Mouse (Mus musculus): Measurements from ENCODE around the gene Prc1. TPM values are rescaled to one million over a fixed set of nuclear protein-coding genes. Genes with fewer than 3 reads are reported as not detected.
"Not testable (repeated sequence)": the region's sequence is repeated elsewhere in the genome, so short reads cannot be mapped to it uniquely, and the experiment has no call there.

The Prc1 gene
- total RNA-seq, 2 experiments from 2014 or later = 151 to 210 TPM

DNA sequence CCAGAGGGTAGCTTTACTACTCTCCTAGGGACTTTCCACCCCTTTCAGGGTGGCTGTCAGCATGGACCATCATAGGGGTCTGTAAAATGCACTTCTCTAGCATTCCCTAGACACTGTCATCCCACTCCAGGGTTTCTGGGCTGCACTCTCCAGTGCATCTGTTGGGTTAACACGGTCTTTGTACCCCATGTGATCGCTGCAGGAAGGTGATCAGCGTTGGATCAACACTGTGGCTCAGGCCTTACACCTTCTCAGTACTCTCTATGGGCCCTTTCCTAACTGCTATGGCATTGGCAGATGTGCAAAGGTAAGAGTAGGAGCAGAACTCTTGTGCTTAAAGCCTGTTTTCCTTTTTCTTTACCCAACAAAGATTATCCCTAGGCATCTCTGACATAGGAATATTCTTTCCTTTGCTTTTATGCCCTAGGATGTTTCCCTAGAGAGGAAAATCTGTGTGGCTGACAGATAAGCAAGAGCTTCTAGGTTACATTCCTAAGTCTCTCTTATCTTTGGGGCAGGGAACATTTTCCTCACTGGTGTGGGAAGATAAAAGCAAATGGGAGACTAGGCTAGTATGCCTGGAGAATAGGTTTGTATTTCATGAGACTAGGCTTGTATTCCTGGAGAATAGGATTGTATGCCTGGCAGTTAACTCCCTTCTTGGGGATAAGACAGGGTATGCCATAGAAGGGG lies 10.9 kb upstream of the Prc1 start:
- no peak for ATAC-seq (ENCODE audit: poor library complexity, severe bottlenecking)

DNA sequence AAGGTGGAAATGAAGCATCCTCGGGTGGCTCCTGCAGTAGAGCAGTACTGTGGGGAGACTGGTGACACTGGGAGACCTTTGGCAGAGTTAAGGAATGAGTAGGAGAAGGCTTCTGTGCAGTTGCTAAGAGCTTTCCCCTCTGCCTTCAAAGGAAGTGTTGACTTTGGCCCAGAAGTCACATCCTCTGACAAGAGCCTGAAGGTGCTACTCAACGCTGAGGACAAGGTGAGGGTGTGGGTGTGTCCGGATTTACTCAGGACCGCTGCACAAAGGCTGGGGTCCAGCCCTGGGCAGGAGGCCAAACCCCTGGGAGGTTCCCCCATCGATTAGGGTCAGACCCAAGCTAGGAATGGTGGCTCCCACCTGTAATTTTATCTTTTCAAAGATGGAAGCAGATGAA lies 9.9 kb upstream of the Prc1 start:
- ATAC-seq (ENCODE audit: poor library complexity, severe bottlenecking) = no peak

DNA sequence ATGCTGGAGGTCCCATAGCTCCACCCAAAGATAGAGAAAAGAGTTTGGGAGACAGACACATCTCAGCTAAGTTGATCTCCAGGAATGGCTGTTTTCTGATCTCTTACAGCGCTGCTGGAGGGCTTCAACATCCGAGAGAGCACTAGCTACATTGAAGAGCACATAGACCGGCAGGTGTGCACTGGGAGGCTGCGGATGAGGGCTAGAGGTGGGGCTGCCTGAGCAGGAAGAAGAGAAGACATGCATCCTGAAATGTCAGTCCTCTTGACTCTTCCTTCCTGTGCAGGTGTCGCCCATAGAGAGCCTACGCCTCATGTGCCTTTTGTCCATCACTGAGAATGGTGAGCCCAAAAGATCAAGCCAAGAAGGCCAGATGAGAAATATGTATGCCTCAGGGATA lies 8.5 kb upstream of the Prc1 start:
- no peak for ATAC-seq (ENCODE audit: poor library complexity, severe bottlenecking)

DNA sequence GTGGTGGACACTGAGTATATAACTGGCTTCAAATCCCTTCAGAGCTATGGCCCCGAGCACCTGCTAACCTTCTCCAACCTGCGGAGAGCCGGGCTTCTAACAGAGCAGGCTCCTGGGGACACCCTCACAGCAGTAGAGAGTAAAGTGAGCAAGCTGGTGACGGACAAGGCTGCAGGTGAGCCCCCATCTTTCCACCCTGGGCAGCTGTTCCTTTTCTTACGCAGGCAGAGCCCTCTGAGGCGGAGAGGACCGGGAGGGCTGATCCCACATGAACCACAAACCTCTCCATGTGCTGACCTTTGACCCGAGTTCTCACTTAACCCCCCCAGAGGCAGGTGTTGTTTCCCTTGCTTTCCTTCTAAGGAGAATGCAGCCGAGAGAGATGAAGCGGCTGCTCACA lies 6.5 kb upstream of the Prc1 start:
- ATAC-seq (ENCODE audit: poor library complexity, severe bottlenecking) = no peak

DNA sequence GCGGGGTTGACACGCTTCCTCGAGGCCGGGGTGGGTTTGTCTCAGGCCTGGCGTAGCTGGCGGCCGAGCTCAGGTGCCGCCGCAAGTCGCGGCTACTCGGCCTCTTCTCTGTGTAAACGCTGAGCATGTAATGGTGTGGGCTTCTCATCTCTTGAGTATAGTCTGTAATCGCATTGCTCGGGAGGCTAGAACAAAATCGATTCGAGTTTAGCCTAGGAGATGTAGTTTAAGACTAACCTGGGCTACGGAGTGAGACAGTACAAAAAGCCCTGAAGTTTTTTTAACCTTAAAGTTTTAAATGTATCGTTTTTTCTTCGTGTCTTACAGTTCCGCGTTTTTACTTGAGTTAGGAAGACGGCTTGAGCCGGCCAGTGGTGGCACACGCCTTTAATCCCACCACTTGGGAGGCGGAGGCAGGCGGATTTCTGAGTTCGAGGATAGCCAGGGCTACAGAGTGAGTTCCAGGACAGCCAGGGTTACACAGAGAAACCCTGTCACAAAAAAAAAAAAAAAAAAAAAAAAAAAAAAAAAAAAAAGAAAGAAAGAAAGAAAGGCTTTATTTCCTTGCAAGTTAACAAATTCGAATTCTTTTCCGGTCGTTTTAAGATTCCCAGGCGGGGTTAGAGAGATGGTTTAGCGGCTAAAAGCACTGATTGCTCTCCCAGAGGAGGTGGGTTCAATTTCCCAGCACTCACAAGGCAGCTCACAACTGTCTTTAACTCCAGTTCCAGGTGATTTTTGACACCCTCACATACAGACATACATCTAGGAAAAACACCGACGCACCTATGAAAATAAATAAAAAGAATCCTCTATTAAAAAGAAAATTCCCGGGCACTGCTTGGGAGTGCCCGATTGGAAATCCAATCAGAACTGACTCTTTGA lies 756 bp downstream of the Prc1 start:
- peak; percentile 38 for ATAC-seq (ENCODE audit: poor library complexity, severe bottlenecking)

DNA sequence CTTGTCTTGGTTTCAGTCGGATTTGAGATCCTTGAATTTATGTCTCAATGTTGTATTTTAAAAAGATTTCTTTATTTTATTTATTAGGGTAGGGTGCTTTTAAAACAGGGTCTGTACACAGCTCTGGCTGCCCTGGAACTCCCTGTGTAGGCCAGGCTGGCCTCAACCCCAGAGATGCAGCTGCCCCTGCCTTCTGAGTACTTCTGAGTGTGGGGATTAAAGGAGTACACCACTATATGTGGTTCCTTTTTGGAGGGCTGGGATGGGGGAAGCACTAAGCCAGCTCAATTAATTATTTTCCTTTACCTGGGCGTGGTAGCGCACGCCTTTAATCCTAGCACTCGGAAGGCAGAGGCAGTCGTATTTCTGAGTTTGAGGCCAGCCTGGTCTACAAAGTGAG lies 2.2 kb downstream of the Prc1 start:
- no peak for ATAC-seq (ENCODE audit: poor library complexity, severe bottlenecking)

DNA sequence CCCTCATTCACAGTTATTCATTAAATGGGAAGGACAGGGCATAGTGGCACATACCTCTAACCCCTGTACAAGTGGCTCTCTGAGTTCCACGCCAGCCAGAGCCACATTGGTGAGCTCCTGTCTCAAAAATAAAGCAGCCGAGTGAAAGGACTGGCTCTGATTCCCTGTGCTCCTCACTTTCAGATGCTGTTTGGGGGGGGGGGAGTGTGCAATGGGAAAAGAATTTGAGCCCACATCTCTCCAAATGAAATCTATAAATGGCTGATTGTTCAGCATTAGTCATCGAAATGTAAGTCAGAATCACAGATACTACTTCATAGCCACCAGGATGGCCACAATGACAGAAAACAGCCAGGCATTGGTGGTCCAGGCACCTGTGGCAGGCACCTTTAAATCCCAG lies 2.8 kb downstream of the Prc1 start:
- ATAC-seq (ENCODE audit: poor library complexity, severe bottlenecking) = no peak

DNA sequence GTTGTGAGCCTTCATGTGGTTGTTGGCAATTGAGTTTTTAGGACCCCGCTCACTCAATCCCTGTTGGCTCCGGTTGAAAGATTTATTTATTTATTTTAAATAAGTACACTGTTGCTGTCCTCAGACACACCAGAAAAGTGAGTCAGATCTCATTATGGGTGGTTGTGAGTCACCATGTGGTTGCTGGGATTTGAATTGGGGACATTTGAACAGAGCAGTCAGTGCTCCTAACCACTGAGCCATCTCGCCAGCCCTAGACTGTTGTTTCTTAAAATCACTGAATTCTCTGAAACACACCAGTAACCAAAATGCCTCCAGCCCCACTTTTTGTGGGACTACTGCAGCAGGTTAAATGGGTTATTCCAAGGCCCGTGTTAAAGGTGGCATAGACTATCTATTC lies 4.5 kb downstream of the Prc1 start:
- ATAC-seq (ENCODE audit: poor library complexity, severe bottlenecking) = no peak

DNA sequence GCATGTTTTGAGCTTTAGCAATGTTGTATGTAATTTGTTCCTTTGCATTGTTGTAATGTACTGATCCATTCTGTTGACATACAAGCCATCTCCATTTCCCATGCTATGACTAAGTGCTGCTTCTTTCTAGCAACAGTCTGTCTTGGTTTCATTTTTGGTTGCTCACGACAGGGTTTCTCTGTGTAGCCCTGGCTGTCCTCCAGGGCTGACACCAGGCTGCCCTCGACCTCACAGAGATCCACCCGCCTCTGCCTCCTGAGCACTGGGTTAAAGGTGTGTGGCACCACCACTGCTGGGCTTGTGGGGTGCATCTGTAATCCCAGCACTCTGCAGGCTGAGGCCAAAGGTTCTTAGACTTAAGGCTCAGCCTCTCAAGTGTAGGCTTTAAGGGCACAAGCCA lies 5.3 kb downstream of the Prc1 start:
- no peak for ATAC-seq (ENCODE audit: poor library complexity, severe bottlenecking)

DNA sequence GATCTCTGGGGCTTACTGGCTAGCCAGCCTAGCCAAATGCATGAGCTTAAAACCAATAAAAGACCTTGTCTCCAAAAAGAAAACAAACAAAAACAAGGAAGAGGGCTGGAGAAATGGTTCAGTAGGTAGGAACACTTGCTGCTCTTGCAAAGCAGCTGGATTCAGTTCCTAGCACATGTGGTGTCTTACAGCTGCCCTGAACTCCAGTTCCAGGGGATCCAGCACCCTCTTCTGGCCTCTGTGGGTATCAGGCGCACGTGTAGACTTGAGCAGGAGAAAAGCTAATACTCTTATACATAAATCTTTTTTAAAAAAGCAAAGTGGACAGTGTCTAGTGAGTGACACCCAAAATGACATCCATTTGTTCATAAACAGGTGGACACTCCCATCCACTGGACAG lies 7.3 kb downstream of the Prc1 start:
- ATAC-seq (ENCODE audit: poor library complexity, severe bottlenecking) = no peak

DNA sequence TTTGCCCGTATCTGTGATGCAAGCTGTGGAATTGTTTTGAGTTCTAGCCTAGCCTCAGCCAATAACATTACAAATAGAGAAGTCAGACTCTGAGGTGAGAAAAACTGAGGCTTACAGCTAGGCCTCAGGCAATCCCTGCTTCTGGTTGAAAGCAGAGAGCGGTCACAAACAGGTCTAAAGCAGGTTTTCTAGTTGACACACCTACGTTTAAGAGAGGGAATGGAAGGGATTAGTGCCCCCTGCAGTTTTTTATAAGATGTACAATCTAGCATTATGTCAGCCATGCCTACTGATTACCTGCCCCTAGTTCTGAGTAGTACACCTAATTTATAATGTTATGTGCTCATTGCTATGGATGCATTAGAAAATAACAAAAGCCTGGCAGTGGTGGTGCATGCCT lies 13.5 kb downstream of the Prc1 start:
- no peak for ATAC-seq (ENCODE audit: poor library complexity, severe bottlenecking)

DNA sequence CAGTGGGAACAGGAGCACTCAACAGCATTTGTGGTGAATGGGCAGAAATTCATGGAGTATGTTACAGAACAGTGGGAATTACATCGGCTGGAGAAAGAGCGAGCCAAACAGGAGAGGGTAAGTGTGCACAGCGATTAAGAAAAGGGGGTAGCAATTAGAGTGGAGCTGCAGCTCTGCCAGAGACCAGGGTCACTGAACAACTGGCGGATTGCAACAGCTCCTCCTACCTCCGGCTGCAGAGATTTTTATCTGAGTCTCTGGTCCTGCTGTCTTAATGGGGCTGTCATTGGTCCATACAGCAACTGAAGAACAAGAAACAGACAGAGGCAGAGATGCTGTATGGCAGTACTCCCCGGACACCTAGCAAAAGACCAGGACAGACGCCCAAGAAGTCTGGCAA lies 16.5 kb downstream of the Prc1 start:
- no peak for ATAC-seq (ENCODE audit: poor library complexity, severe bottlenecking)

DNA sequence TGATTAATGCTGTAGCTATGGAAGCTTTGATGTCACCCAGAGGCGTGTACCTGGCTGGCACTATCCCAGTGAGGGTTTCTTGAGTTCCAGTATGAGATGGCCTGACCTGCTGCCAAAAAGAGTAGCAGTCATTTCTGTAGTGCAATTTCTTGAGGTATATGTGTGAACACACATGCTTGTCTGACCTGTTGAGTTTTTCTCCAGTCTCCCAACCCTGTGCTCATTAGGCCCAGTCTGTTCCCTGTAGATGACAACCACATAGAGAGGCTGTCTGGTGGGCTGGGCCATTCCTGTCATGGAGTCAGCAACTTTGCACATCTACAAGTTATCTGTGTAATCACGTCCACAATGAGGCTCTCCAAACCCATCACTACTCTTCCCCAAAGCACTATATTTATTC lies 21.5 kb downstream of the Prc1 start:
- no peak for ATAC-seq (ENCODE audit: poor library complexity, severe bottlenecking)

DNA sequence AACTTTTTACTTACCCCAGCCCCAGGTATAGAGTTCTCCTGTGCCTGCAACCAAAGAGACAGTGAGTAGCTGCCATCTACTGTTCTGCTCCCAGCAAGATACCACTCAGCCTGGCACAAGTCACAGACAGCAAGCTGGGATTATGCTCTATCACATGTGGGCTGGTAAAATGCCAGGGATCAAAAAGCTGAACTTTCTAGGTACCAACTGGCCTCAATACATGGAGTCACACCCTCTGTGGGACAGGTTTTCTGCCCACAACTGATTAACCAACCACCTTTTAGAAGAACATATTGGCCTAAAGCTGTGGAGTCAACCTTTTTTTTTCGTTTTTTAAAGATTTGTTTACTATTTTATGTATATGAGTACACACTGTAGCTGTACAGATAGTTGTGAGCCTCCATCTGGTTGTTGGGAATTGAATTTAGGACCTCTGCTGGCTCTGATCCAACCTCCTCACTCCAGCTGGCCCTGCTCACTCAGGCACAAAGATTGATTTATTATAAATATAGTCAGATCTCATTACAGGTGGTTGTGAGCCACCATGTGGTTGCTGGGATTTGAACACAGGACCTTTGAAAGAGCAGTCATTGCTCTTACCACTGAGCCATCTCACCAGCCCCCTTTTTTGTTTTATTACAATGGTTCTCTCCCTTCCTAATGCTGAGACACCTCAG lies 23.3 kb downstream of the Prc1 start:
- ATAC-seq (ENCODE audit: poor library complexity, severe bottlenecking) = no peak

DNA sequence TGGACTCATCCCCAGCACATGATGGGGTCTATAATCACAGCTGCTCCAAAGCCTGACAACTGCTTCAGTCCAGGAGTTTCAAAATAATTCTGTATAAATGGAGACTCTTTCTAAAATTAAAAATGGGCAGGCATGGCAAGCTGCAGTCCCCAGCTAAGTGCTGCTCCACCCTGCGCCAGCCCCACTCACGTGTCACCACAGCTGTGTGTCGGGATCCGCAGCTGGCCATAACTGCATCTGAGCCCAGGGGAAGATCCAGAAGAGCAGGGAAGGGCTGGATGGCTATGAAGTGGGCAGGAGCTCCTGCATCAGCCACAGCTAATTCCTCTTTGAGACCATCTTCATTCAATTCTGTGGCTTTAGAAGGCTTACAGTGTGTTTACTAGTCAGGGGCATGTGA lies 24.4 kb downstream of the Prc1 start:
- no peak for ATAC-seq (ENCODE audit: poor library complexity, severe bottlenecking)

DNA sequence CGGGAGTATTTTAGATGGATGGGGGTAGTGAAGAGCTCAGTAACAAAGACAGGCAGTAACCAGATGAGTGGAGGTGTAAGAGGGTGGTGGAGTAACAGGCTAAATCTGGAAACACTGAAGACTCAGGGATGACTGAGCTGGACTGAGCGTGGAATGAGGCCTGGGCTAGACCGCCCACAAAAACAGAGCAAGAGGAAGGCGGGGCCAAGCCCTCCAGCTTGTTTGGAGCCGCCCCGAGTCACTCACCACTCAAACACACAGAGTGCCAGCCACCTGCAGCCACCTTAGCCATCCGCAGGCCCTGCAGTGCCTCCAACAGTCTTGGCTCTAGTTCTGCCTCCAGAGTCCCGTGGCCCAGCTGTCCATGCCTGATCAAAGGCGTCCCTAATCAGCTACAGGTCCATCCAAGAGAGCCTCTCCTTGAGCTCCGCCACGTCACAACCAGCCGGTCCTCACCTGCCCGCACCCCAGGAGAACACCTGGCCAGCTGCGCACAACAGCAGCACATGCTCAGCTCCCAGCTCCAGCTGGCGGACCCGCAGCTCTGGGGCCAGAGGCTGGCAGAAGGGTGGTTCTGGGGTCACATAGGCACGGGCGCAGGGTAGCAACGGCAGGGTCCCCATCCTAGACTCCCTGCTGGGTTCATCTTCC lies 25.7 kb downstream of the Prc1 start:
- ATAC-seq (ENCODE audit: poor library complexity, severe bottlenecking) = no peak

DNA sequence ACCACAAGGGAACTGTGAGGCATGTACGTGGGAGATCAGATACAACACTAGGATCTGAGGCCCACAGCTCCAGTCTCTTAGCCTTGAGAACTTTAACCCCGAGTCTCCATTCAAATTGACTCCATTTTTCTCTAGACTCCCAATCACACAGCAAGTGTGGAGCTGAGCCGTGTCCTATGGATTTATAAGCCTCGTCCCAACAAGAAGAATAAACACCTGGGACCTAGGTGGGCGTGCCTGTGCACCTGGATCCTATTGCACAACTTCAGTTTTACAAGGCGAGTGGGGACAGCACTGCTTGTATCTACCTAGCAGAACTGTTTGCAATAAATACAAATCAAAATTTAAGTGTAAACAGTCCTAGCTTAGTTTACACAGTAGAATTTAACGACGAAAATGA lies 29.1 kb downstream of the Prc1 start:
- ATAC-seq (ENCODE audit: poor library complexity, severe bottlenecking) = no peak

DNA sequence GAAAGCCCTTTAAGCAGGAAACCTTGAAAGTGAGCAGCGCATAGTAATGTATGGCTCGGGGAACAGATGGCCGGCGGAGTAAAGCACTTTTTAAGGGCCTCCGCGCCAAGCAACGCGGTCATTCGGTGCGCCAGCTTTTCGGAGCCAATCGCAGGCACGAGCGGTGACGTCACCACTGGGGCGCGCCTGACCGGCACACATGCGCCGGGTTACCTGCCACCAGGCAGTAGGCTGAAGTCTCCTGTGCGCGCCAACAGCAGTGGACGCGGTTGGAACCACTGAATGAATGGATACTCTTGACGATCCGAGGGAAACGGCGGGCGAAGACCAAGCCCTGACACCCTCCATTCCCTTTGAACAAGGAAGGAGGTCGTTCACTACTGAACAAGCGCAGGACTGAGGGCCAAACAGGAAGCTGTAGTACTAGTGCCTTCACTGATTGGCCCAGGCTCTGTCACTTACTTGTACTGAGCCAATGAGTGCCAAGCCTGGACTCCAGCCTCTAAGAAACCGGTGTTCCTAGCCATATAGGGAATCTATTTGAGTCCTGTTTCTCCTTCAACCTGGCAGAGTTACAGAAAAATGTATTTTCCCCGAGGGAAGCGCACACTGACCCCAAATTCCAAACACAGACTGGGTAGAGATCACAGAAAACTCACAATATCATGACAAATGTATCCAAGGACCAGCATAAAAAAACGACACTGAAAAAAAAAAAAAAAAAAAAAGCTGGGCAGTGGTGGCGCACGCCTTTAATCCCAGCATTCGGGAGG lies 30.0 kb downstream of the Prc1 start, which contains the start of gene Rccd1:
Rccd1 (minus strand) TSS at position 412 of the 773 bp plus-strand sequence.
- ATAC-seq (ENCODE audit: poor library complexity, severe bottlenecking) = peak; percentile 97

DNA sequence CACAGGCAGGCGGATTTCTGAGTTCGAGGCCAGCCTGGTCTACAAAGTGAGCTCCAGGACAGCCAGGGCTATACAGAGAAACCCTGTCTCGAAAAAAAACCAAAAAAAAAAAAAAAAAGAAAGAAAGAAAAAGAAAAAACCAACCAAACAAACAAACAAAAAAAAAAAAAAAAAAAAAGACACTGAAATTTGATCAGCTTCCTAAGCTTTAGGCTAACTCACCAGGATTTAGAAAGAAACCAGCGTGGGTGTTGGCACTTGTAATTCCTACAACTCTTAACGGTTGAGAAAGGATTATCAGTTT lies 30.5 kb downstream of the Prc1 start:
- ATAC-seq (ENCODE audit: poor library complexity, severe bottlenecking) = not testable (repeated sequence)

DNA sequence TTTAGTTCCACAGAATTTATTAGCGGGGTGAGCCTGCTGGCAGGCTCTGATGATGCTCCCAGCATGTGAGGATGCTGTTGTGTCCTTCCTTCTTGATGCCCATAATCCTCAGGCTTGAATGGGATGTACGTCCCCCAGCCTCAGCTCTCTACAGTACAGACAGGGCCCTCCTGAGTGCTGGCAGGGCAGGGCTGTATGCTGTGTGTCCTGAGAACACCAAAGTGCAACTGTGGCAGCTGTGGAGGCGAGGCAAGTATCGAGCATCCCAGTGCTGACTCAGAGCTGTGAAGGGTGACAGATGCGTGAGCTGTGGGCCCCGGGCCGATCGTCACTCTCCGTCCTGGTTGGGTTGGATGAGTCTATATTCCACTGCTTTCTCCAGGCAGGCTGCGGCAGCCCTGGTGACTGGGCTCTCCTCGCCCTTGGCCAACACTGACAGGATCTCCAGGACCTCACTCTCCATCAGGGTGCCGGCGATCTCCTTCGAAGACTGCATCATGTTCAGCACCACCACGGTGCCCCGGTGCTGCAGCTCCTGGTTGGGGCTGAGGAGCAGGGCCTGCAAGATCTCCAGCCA lies 31.1 kb downstream of the Prc1 start:
- no peak for ATAC-seq (ENCODE audit: poor library complexity, severe bottlenecking)
